Mouse (Mus musculus) MEL (cell line): ENCODE results near the gene Terf2ip. TPM values are rescaled to one million over a fixed set of nuclear protein-coding genes. Genes with fewer than 3 reads are reported as not detected.

Source experiments
- DNase-seq: peaks from one replicate; pipeline ENCODE4 v3.0.0; 2011; ENCODE audit warnings: low read depth, low spot score
- H3K27ac ChIP-seq: 2 replicates; pipeline ENCODE4 v1.5.1; 2012; ENCODE audit warnings: low read depth, mild to moderate bottlenecking, control low read depth, low read length, moderate library complexity; ENCODE audit not compliant: control insufficient read depth
- H3K27me3 ChIP-seq, 2 experiments: fragments of 150-350 bp in 1 of 2; sonication (generic) in 1 of 2; 2 replicates each; pipeline ENCODE4 v1.6.1; 2012; ENCODE audit warnings: low read length in 2 of 2, mild to moderate bottlenecking in 2 of 2, improper control_type of control experiment in 1 of 2, moderate library complexity in 1 of 2; ENCODE audit not compliant: insufficient read depth in 2 of 2, control insufficient read depth in 1 of 2
- H3K36me3 ChIP-seq, 2 experiments: 2 replicates each; pipeline ENCODE4 v1.6.1; 2012 to 2014; ENCODE audit warnings: low read length in 2 of 2, improper control_type of control experiment in 1 of 2, inconsistent platforms in 1 of 2, mild to moderate bottlenecking in 1 of 2; ENCODE audit not compliant: insufficient read depth in 2 of 2, control insufficient read depth in 1 of 2
- H3K4me1 ChIP-seq, 2 experiments: fragments of 150-350 bp in 1 of 2; sonication (generic) in 1 of 2; 2 replicates each; pipeline ENCODE4 v1.6.1; 2012; ENCODE audit warnings: low read length in 2 of 2, improper control_type of control experiment in 1 of 2, mild to moderate bottlenecking in 1 of 2; ENCODE audit not compliant: insufficient read depth in 2 of 2, control insufficient read depth in 1 of 2
- H3K4me3 ChIP-seq, 2 experiments: fragments of 150-350 bp in 1 of 2; sonication (generic) in 1 of 2; 2 replicates each; pipeline ENCODE4 v1.5.1; 2012; ENCODE audit warnings: low read depth in 2 of 2, low read length in 2 of 2, mild to moderate bottlenecking in 2 of 2, moderate library complexity in 2 of 2, control low read depth in 1 of 2, improper control_type of control experiment in 1 of 2; ENCODE audit not compliant: control insufficient read depth in 1 of 2, insufficient read depth in 1 of 2
- H3K79me2 ChIP-seq: 2 replicates; pipeline ENCODE4 v1.6.1; 2012; ENCODE audit warnings: mild to moderate bottlenecking, low read length, moderate library complexity; ENCODE audit not compliant: control insufficient read depth, poor library complexity, insufficient read depth
- H3K9ac ChIP-seq: 2 replicates; pipeline ENCODE4 v1.6.1; 2012; ENCODE audit warnings: low read depth, mild to moderate bottlenecking, control low read depth, low read length, moderate library complexity; ENCODE audit not compliant: control insufficient read depth, poor library complexity, severe bottlenecking
- H3K9me3 ChIP-seq: fragments of 150-350 bp; sonication (generic); replicated peaks from 2 replicates; pipeline ENCODE4 v1.6.1; 2012; ENCODE audit warnings: mild to moderate bottlenecking, low read length, improper control_type of control experiment, moderate library complexity; ENCODE audit not compliant: insufficient read depth
- BHLHE40 ChIP-seq: IDR thresholded peaks from 2 replicates; pipeline ENCODE4 v1.6.1; 2012; ENCODE audit warnings: low read depth, mild to moderate bottlenecking, inconsistent platforms, low read length, improper control_type of control experiment, borderline replicate concordance
- EP300 ChIP-seq, 2 experiments: IDR thresholded peaks; 2 replicates each; pipeline ENCODE4 v1.6.1; 2011; ENCODE audit warnings: improper control_type of control experiment in 2 of 2, low read length in 2 of 2, low read depth in 1 of 2, mild to moderate bottlenecking in 1 of 2
- ETS1 ChIP-seq: IDR thresholded peaks from 2 replicates; pipeline ENCODE4 v1.6.1; 2012; ENCODE audit warnings: low read depth, mild to moderate bottlenecking, inconsistent platforms, low read length, improper control_type of control experiment, moderate library complexity
- GABPA ChIP-seq: IDR thresholded peaks from 2 replicates; pipeline ENCODE4 v1.6.1; 2012; ENCODE audit warnings: low read depth, mild to moderate bottlenecking, inconsistent platforms, low read length, improper control_type of control experiment, moderate library complexity
- GATA1 ChIP-seq: IDR thresholded peaks from 2 replicates; pipeline ENCODE4 v1.6.1; 2011; ENCODE audit warnings: low read depth, low read length, improper control_type of control experiment
- HCFC1 ChIP-seq: IDR thresholded peaks from 2 replicates; pipeline ENCODE4 v1.6.1; 2012; ENCODE audit warnings: low read depth, mild to moderate bottlenecking, inconsistent platforms, low read length, improper control_type of control experiment, moderate library complexity
- KAT2A ChIP-seq: conservative IDR thresholded peaks from 2 replicates; pipeline ENCODE4 v1.6.1; 2012; ENCODE audit warnings: low read depth, low read length, improper control_type of control experiment, inconsistent platforms
- MAX ChIP-seq: IDR thresholded peaks from 2 replicates; pipeline ENCODE4 v1.6.1; 2011; ENCODE audit warnings: low read length, improper control_type of control experiment
- MAZ ChIP-seq: IDR thresholded peaks from 2 replicates; pipeline ENCODE4 v1.6.1; 2012; ENCODE audit warnings: low read depth, mild to moderate bottlenecking, inconsistent platforms, low read length, improper control_type of control experiment
- MXI1 ChIP-seq: IDR thresholded peaks from 2 replicates; pipeline ENCODE4 v1.6.1; 2011; ENCODE audit warnings: mild to moderate bottlenecking, low read depth, low read length, improper control_type of control experiment
- POLR2AphosphoS2 ChIP-seq: IDR thresholded peaks from 2 replicates; pipeline ENCODE4 v1.6.1; 2011; ENCODE audit warnings: low read length, improper control_type of control experiment
- RCOR1 ChIP-seq: IDR thresholded peaks from 2 replicates; pipeline ENCODE4 v1.6.1; 2012; ENCODE audit warnings: low read depth, mild to moderate bottlenecking, inconsistent platforms, low read length, improper control_type of control experiment
- SIN3A ChIP-seq: IDR thresholded peaks from 2 replicates; pipeline ENCODE4 v1.6.1; 2012; ENCODE audit warnings: low read length, improper control_type of control experiment, inconsistent platforms
- TAL1 ChIP-seq: IDR thresholded peaks from 2 replicates; pipeline ENCODE4 v1.6.1; 2012; ENCODE audit warnings: mild to moderate bottlenecking, inconsistent platforms, low read length, moderate library complexity, mixed read lengths
- TCF12 ChIP-seq: IDR thresholded peaks from 2 replicates; pipeline ENCODE4 v1.6.1; 2014; ENCODE audit warnings: low read depth, mild to moderate bottlenecking, inconsistent platforms, low read length, improper control_type of control experiment, moderate library complexity
- USF1 ChIP-seq: IDR thresholded peaks from 2 replicates; pipeline ENCODE4 v1.6.1; 2014; ENCODE audit warnings: low read depth, mild to moderate bottlenecking, inconsistent platforms, low read length, improper control_type of control experiment, moderate library complexity
- USF2 ChIP-seq, 2 experiments: IDR thresholded peaks; 2 replicates each; pipeline ENCODE4 v1.6.1; 2011 to 2012; ENCODE audit warnings: improper control_type of control experiment in 2 of 2, low read length in 2 of 2, borderline replicate concordance in 1 of 2, inconsistent platforms in 1 of 2, low read depth in 1 of 2, mild to moderate bottlenecking in 1 of 2; ENCODE audit not compliant: insufficient read depth in 1 of 2
- ZC3H11A ChIP-seq: IDR thresholded peaks from 2 replicates; pipeline ENCODE4 v1.6.1; 2012; ENCODE audit warnings: low read depth, mild to moderate bottlenecking, inconsistent platforms, low read length, improper control_type of control experiment
- ZKSCAN1 ChIP-seq: IDR thresholded peaks from 2 replicates; pipeline ENCODE4 v1.6.1; 2012; ENCODE audit warnings: low read depth, mild to moderate bottlenecking, inconsistent platforms, low read length, improper control_type of control experiment, moderate library complexity
- ZMIZ1 ChIP-seq: IDR thresholded peaks from 2 replicates; pipeline ENCODE4 v1.6.1; 2012; ENCODE audit warnings: low read depth, mild to moderate bottlenecking, inconsistent platforms, low read length, improper control_type of control experiment, moderate library complexity
- ZNF384 ChIP-seq: IDR thresholded peaks from 2 replicates; pipeline ENCODE4 v1.6.1; 2012; ENCODE audit warnings: low read depth, mild to moderate bottlenecking, inconsistent platforms, low read length, improper control_type of control experiment
- polyA plus RNA-seq, 2 experiments: library from polyadenylated mRNA; stranded (reverse) in 1 of 2; unstranded in 1 of 2; fragments of >175 nt in 1 of 2; fragments of >200 nt in 1 of 2; gene quantifications; 2 replicates each; pipeline versions ENCODE4 v1.2.1 to v1.2.4; 2012; ENCODE audit warnings: low replicate concordance in 2 of 2, low read depth in 1 of 2; ENCODE audit not compliant: insufficient read length in 2 of 2, insufficient read depth in 1 of 2, missing spikeins in 1 of 2
- total RNA-seq: library from RNA; depleted of rRNA; stranded (reverse); fragments of 300-350 nt; gene quantifications from 2 replicates; pipeline ENCODE4 v1.2.3, GENCODE M21; 2012

Gene Terf2ip
- total and polyA plus RNA-seq, 3 experiments, result 12.5 to 15.1 TPM; not detected in 1

- H3K36me3 ChIP-seq, result peaks cover 0 to 7% of the 10 kb centered on the region in 2 experiments; a peak in 3 of 4 replicates
- H3K9ac ChIP-seq, result no peak overlapping the region
Measured at GRCm38 (mm10) chr8:111964849-111965561, 46.2 kb upstream of the Terf2ip start.

GRCm38 (mm10) chr8:111967246-111967870 lies 43.8 kb upstream of the Terf2ip start:
- no peaks in the 10 kb centered on the region for H3K79me2 ChIP-seq
- TF ChIP-seq BHLHE40 (no peak), POLR2AphosphoS2 (0 out of 2 replicates have a peak, but pooled peaks have one; percentile 48), MAX (no peak; the same call in 1 of the 2 replicates), TAL1 (peak; percentile 81), KAT2A (no peak), HCFC1 (no peak), GATA1 (peak; percentile 61), ZNF384 (no peak), EP300 (IDR thresholded peaks at IDR 0.05; ENCODE audit: low read depth in 1 of 2, low read length in 2 of 2) (peak; percentile 70 to 88; a peak in 3 of 4 replicates), MAZ (0 out of 2 replicates have a peak, but pooled peaks have one; percentile 48), TCF12 (peak; percentile 90), USF1 (no peak), ZMIZ1 (no peak), MXI1 (peak; percentile 72; the same call in 1 of the 2 replicates), SIN3A (peak; percentile 42; the same call in 1 of the 2 replicates), ETS1 (peak; percentile 63), RCOR1 (peak; percentile 41; the same call in 1 of the 2 replicates), GABPA (no peak), ZKSCAN1 (no peak), USF2 (IDR thresholded peaks at IDR 0.05; ENCODE audit: borderline replicate concordance in 1 of 2, insufficient read depth in 1 of 2, low read depth in 1 of 2, low read length in 2 of 2) (no peak)
- H3K9ac ChIP-seq, result no peak overlapping the region
- peaks cover 2 to 12% of the 10 kb centered on the region in 2 experiments; a peak in 3 of 4 replicates for H3K4me1 ChIP-seq
- peak overlapping the region; percentile 42 for H3K27ac ChIP-seq
- DNase-seq, result peak; percentile 75
- no peaks in the 10 kb centered on the region for H3K27me3 ChIP-seq
- H3K36me3 ChIP-seq, result peaks cover 2 to 7% of the 10 kb centered on the region in 2 experiments; a peak in 3 of 4 replicates
- H3K4me3 ChIP-seq, result no peak overlapping the region
- no peaks in the 10 kb centered on the region for H3K9me3 ChIP-seq

More at GRCm38 (mm10) chr8:111964849-111965561, 46.2 kb upstream of the Terf2ip start:
- no peaks in the 10 kb centered on the region for H3K27me3 ChIP-seq
- peak; percentile 42; the same call in 1 of the 2 replicates for TF ChIP-seq ZNF384
- no peak for TF ChIP-seq ZC3H11A
- TF ChIP-seq, all 39 proteins: peak for 1
- Histone ChIP-seq H3K4me3 (no peak overlapping the region), H3K79me2 (no peaks in the 10 kb centered on the region), H3K9me3 (no peaks in the 10 kb centered on the region), H3K27ac (no peak overlapping the region), H3K4me1 (peaks cover 2 to 12% of the 10 kb centered on the region in 2 experiments; a peak in 3 of 4 replicates)
- DNase-seq, result no peak
